Comparison of ENCODE assay signal across 18 mouse cellular contexts in the genomic region with DNA sequence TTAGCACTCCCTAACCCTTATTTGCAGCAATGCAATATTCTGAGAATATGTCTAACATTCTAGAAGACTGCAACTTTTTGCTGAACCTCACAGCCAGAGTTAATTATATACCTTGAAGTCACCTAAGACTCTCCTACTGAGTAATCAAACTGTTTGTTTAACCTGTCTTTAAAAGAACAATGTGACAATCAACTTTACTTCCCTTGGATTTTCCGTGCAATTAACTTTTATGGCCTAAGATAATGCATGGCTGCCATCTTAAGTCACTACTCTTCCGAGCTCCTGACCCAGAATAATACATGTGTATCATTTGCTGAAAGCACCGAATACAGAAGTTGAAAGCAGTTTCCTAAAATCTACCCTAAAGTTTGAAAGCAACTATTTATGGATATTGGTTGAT.
"Had no signal": no experiment of that assay in that cellular context is flagged by ENCODE, and none has a peak within 500 bp of the region (broad histone marks: within the 10 kb centered on the region; RNA-seq: fewer than 3 reads in every experiment).

No protein-coding gene starts in this region.

- H3K36me3 ChIP-seq: hindbrain, embryonic 15.5 days; liver, embryonic 13.5 days; midbrain, embryonic 10.5 days; midbrain, embryonic 13.5 days; neural tube, embryonic 13.5 days; stomach, embryonic 15.5 days had no signal

- H3K4me3 ChIP-seq: hindbrain, embryonic 15.5 days; liver, embryonic 13.5 days; megakaryocyte, embryonic 14.5 days; midbrain, embryonic 10.5 days; midbrain, embryonic 13.5 days; myocyte; neural tube, embryonic 13.5 days; stomach, embryonic 15.5 days had no signal

- H3K9me3 ChIP-seq: hindbrain, embryonic 15.5 days; liver, embryonic 13.5 days; midbrain, embryonic 10.5 days; midbrain, embryonic 13.5 days; stomach, embryonic 15.5 days had no signal

- H3K4me2 ChIP-seq: hindbrain, embryonic 15.5 days; liver, embryonic 13.5 days; midbrain, embryonic 13.5 days; neural tube, embryonic 13.5 days; stomach, embryonic 15.5 days had no signal

- ATAC-seq: lung, postnatal 0 days; midbrain, embryonic 13.5 days; midbrain, embryonic 16.5 days had no signal

- H3K27ac ChIP-seq: hindbrain, embryonic 15.5 days; liver, embryonic 13.5 days; midbrain, embryonic 10.5 days; midbrain, embryonic 13.5 days; neural tube, embryonic 13.5 days; stomach, embryonic 15.5 days had no signal

- DNase-seq: kidney, adult 11 months; kidney, postnatal 25 days; layer of hippocampus, postnatal 36 days; liver, embryonic 13.5 days; lung, adult 2 months; retina, postnatal 1 day; right cerebral cortex, postnatal 25 days; spleen, adult 18-20 months; thymus, postnatal 25 days had no signal

- H3K27me3 ChIP-seq: hindbrain, embryonic 15.5 days; liver, embryonic 13.5 days; megakaryocyte, embryonic 14.5 days; midbrain, embryonic 13.5 days; stomach, embryonic 15.5 days had no signal

- H3K9ac ChIP-seq: hindbrain, embryonic 15.5 days; liver, embryonic 13.5 days; midbrain, embryonic 13.5 days; neural tube, embryonic 13.5 days; stomach, embryonic 15.5 days had no signal

- H3K4me1 ChIP-seq: liver, embryonic 13.5 days; midbrain, embryonic 10.5 days; midbrain, embryonic 13.5 days; neural tube, embryonic 13.5 days; stomach, embryonic 15.5 days had no signal
